Mouse (Mus musculus) telencephalon, adult 2 months (tissue): ENCODE measurements around the gene Pik3r5.

Experiments
- DNase-seq: peaks from one replicate; pipeline ENCODE4 v3.0.0-alpha.2; 2011; ENCODE audit warnings: low read depth, low spot score

Pik3r5 gene

DNA sequence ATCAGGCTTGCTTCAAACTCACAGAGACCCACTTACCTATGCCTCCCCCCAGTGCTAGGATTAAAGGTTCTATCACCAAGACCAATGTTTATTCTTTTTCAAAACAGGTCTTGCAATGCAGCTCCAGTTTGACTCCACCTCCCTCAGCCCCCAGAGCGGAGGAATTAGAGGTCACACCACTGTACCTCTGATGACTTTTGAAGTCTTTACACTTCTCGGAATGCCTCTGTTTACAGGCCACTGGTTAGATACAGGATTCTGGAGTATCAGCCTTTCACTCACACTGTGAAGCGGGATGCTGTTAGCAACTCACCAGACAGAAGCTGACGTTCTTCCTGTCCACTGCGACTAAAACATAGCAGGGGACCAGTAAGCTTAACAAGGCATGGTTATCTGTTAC is 30.5 kb upstream of the Pik3r5 start:
- no peak for DNase-seq

- DNase-seq: no peak
These were observed 27.7 kb upstream of the Pik3r5 start for GRCm38 (mm10) chr11:68404185-68404584.

- DNase-seq: no peak
These were observed 26.3 kb upstream of the Pik3r5 start for GRCm38 (mm10) chr11:68405576-68405975.

DNA sequence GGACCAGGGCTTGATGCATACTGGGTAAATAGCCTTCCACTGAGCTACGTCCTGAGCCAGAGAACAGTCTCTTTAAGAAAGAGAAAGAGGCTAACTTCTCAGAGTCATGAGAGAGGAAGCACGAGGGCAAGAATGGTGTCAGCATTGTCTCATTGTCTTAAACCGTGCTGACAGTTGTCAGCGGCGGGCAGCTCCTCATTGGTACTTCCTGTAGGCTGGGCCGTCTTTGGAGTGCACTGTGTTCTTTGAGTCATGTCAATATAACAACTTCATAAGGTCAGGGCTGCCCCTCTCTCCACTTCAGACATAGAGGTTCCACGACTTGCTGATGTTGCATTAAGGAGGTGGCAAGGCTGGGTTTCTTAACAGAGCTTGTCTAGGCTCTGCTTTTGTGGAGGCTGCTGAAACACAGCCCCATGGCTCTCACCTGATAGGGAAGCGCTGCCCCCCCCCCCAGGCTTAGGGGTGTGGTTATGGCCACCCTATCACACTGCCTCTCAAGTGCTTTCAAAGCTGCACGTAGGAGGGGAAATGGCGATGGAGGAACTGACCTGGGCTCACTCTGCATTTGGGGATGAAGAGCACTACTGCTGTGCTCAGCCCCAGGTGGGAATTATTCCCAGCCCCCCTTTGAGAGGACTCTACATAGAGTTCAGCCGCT is 24.5 kb upstream of the Pik3r5 start:
- DNase-seq: no peak

DNA sequence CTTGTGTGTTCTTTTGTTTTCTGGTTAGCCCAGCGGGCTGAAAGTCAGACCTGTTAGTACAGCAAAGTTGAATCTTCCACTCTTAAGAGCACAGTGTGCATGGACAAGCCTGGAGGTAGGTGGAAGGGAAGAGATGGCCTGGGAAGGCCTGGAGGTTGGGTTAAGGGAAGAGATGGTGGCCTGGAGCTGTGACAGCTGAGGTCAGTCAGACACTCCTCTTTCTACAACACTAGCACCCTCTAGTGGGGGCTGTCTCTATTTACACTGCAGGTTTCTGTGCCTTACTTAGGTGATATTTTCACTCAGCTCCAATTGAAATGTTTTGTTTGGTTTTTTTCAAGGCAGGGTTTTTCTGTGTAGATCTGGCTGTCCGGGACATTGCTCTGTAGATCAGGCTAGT is 23.8 kb upstream of the Pik3r5 start:
- DNase-seq: peak; percentile 36

- no peak for DNase-seq
These were observed 14.9 kb upstream of the Pik3r5 start for GRCm38 (mm10) chr11:68417001-68417400.

DNA sequence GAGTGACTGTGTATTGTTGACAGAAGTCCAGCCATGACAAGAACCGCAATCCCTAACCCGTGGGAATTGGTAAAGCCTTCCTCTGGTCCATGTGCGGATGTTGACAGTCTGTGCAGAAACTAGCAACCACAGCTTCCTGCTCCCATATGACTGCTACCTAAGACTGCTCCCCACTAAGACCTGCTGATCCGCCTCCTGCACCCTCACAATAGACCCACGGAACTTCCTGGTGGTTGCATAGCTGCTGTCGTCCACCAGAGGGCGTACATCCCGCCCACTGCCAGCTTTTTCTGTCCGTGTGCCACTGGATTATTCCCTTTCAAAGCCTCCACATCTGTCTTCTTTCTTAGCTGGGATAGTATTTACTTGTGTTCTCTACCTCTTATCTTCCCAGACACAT is 14.1 kb upstream of the Pik3r5 start:
- no peak for DNase-seq

GRCm38 (mm10) chr11:68425492-68426315 is 6.2 kb upstream of the Pik3r5 start:
- no peak for DNase-seq

DNA sequence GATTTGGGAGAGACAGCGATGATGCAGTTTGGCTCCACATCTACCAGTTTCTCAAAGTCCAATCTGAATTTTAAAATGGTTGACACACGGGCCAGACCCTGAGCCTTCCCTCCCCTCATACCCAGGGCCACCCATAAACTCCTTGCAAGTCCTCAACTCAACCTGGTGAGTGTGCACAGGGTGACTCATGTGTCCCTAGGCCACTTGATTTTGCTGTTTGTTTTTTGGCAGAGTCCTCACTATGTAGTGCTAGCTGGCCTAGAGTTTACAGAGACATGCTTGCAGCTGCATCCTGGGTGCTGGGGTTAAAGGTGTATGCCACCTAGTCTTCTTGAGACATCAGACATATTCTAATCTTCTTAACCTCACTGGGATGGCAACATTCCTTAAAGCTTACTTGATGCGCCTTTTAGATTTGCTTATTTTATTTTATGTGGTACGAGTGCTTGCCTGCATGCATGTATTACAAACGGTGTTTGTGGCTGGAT is 4.8 kb upstream of the Pik3r5 start:
- no peak for DNase-seq

GRCm38 (mm10) chr11:68430662-68431061 is 1.3 kb upstream of the Pik3r5 start:
- DNase-seq: no peak

DNA sequence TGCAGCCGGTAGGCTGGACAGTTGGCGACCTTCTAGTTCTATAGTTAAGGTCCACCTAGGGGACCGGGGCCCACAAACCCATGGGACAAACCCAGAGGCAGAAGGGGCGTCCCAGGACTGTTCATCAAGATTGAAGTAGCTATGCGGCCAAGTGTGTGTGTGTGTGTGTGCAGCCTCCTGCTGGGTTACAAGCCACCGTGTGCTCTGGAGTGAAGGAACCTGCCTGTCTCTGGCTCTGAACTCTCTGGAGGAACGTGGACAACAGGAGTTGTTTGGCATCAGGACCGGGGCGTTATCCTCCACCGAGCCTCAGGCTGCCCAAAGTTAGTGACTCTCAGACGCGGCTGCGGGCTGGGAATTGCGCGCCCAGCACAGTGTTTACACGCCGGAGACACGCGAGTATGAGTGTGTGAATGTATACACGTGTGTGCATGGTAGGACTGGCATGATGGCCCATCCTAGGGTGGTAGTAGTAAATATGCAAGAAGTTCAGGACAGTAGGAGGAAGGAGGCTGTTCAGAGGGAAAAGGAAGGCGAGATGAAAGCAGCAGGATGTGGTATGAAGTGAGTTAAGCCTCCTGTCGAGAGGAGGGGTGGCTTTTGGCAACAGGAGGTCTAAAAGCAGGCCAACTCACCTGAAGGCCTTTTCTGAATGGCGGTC is 570 bp downstream of the Pik3r5 start:
- no peak for DNase-seq

DNA sequence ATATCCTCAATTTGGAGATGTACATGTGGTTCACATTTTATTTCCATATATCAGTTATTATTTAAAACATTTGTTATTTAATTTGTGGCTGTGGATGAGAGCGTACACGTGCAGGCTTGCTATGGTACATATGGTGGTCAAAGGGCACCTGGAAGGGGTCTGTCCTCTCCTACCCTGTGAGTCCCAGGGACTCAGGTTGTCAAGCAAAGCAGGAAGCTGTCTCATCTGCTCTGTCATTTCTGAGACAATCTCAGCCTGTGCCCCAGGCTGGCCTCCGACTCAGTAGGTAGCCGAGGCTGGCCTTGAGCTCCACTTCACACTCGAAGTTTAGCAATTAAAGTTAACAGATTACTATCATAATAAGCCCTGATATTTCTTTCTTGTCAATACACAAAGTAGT is 1.6 kb downstream of the Pik3r5 start:
- DNase-seq: no peak

DNA sequence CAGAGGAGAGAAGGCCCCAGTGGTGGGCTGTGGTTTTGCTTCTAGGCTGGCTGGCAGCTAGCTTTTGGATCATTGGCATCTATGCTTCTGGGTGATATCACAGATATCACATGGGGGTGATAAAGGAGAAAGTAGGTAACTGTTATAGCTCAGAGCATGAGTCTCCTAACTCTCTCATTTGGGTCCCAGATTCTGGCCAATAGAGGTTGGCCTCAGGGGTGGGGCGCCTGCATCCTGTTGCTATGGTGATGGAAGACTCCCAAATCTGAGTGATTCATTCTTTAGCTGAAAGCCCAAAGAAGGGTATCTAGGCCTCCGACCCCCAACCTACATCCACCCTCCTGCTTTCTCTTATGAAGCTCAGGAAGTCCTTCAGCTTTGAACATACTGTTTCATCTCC is 2.8 kb downstream of the Pik3r5 start:
- no peak for DNase-seq

DNA sequence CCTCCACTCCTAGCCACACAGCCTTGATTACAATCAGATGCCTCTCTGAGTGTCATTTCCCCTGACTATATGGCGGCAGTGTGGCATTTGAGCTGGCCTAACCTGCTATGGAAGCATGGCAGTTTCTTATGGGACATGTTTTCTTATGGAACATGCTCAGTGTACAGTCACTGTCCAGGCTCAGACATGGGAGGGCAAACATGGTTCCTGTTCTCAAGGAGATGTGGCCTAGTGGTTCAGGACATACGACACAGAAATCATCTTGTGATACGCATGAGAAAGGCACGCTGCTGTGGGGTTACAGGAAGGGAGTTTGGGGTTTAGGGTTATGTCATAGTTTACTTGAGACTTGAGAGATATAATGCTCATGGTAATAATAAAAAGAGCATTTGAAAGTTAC is 3.7 kb downstream of the Pik3r5 start:
- no peak for DNase-seq

- no peak for DNase-seq
These were observed 4.5 kb downstream of the Pik3r5 start for GRCm38 (mm10) chr11:68436376-68436775.

DNA sequence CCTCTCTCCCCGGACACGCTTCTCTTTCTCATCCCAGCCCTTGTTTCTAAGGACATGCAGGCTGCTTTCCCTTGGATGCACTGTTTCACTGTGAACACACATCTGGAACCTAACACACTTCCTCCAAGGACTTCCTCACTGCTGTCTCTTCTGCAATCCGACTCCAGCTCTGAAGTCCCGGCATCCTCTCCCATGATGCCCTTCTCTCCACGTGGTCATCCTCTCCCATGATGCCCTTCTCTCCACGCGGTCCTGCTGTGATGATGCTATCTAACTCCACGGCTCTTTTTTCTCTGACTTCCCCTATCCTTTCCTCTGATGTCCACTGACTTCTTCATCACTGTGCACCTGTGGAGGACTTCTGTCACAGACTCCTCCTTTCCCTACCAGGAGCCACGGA is 8.2 kb downstream of the Pik3r5 start:
- no peak for DNase-seq

DNA sequence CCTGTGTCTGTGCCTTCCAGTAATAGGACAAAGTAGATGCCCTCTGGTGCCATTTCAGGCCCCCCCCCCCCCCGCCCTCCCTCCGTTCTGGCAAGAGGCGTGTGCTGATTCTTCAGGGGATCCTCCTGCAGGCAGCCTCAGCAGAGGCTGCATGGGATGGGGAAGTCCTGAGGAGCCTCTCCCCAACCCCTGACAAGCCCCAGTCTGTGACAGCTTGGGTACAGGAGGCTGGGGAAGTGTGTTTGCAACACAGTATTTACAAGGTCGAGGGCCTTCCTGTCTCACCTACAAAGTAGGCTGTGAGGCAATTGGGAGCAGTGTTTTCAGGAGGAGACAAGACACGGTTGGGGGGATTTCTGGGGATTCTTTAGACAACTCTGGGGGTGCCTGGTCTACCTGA is 9.0 kb downstream of the Pik3r5 start:
- DNase-seq: no peak

- DNase-seq: no peak
These were observed 10.4 kb downstream of the Pik3r5 start for GRCm38 (mm10) chr11:68442346-68442745.

GRCm38 (mm10) chr11:68442983-68443638 is 11.2 kb downstream of the Pik3r5 start:
- DNase-seq: no peak

DNA sequence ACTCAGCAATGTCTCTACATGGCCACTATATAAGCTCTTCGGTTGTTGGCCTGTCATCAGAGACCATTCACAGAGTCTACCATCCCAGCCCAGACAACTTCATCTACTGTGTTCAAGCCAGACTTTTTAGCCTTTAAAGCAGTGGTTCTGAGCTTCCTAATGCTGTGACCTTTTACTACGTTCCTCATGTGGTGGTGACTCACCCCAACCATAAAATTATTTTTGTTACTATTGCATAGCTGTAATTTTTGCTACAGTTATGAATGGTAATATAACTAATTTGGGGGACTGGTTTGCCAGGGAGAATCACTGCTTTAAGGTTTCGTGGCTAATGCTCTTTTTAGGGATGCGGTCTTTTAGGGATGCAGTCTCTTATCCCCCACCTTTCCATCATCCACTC is 14.0 kb downstream of the Pik3r5 start:
- DNase-seq: no peak

GRCm38 (mm10) chr11:68446547-68446946 is 14.6 kb downstream of the Pik3r5 start:
- DNase-seq: no peak

- no peak for DNase-seq
These were observed 15.3 kb downstream of the Pik3r5 start for GRCm38 (mm10) chr11:68447242-68447641.
